Mouse (Mus musculus): ENCODE measurements around the gene Ppp2r3a.

The Ppp2r3a gene

DNA sequence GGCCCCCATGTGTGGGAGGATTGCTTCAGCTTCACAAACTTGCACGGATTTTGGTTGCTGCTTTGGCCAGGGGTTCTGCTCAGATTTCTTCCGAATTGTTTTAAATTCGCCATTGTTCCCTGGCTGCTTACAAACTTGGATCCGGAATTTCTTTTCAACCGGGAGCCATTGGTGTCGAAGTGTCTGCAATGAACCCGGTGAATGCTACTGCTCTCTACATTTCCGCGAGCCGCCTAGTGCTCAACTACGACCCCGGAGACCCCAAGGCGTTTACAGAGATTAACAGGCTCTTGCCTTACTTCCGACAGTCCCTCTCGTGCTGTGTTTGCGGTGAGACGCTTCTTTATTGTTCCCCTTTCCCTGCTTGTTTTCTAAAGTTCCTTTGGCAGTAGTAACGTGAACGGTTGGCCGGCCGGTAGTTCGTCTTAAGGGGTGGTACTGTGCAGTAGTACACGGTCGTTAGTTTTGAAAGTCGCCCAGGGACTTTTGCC lies 176.5 kb downstream of the Ppp2r3a start:
- CTCF ChIA-PET, result no interaction called here

DNA sequence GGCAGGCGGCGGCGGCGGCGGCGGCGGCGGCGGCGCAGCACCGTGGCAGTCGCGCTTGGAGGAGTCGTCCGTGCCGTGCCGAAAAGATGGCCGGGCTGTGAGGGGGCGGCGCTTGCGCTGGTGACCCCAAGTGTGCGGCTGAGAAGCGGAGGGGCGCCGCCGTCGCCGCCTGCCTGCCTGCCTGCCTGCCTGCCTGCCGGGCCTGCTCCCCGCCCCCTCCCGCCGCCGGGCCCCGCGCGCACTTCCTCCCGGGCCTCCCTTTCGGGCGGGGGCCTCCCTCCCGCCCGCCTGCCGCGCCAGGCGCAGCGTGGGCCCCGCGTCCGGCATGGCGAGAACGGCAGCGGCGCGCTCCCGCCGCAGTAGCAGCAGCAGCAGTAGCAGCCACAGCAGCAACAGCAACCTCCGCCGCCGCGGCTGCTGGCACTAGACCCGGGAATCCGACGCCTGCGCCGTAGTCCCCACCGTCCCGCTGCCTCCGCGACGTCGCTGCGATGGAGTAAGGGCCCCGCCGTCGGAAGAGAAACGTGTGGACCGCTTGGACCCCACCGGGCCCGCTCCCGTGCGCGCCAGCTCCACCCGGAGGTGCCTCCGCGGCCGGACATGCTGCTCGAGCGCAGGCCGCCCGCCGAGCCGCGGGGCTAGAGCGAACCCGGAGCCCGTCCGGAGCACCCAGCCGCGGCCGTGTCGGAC lies 177.1 kb downstream of the Ppp2r3a start:
- CTCF ChIA-PET, result no interaction called here

DNA sequence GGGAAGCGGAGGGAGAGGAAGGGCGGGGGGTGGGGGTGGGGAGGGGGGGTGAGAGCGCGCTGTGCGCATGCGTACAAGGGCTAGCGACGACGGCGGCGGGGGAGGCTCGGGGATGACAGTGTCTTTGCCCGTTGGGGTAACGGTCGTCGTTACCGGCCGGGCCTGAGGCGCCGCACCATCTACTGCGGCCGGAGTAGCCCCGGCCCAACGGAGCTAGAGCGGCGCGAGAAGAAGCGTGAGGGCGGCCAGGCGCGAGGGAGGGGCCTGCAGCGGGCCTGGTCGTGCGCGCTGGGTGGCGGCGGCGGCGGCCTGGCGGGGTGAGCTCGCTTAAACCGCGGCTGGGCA lies 177.6 kb downstream of the Ppp2r3a start, which contains the start of gene Msl2:
Gene Msl2, plus strand, starts transcription at position 115 of the 345 bp plus-strand sequence.
- CTCF ChIA-PET, result interaction anchor here (0.6 kb wide), 1 partner anchor 44 kb away, joined by 5 read pairs; no protein-coding TSS in a partner anchor

- CTCF ChIA-PET, result interaction anchor here (0.6 kb wide), 1 partner anchor 43 kb away, joined by 5 read pairs; no protein-coding TSS in a partner anchor
These were observed 178.3 kb downstream of the Ppp2r3a start for GRCm38 (mm10) chr9:101073041-101073986.

GRCm38 (mm10) chr9:101072506-101072905 lies 179.1 kb downstream of the Ppp2r3a start:
- CTCF ChIA-PET, result no interaction called here

DNA sequence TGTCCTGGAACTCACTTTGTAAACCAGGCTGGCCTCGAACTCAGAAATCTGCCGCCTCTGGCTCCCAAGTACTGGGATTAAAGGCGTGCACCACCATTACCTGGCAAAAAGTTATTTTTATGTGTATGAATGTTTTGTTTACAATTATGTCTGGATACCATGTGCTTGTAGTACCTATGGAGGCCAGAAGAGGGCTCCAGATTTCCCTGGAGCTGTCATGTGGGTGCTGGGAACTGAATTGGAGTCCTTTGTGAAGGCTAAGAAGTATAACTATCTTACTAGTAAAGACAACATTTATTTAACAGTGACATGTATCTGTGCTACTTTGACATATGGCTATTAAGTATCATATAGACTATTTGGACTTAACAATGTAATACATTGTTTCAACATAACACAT lies 181.8 kb downstream of the Ppp2r3a start:
- CTCF ChIA-PET, result interaction anchor here (0.7 kb wide), 1 partner anchor 40 kb away, joined by 6 read pairs; no protein-coding TSS in a partner anchor

- CTCF ChIA-PET, result no interaction called here
These were observed 186.5 kb downstream of the Ppp2r3a start for GRCm38 (mm10) chr9:101065076-101065602.

DNA sequence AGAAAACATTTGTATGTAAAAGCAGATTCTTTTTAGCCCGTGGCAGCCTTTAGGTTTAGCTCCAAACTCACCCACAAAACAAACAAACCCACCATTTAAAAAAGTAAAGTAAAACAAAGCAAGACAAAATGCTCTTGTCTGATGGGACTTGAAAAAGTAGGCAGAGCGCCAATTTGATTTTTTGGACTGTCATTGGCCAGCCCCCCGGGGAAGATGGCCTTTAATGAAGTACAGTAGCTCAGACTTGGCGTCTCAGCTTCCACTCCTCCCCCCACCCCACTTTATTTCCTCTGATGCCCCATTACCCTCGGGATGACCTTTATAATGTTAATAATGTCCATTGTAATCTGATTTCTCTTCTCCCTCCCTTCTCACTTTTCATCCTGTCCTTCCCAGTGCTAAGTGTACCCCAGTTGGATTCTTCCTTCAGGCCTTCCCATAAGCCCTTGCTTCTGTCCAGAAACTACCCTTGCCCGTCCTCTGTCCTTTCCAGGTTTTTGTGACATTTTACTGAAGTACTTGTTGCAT lies 189.3 kb downstream of the Ppp2r3a start:
- CTCF ChIA-PET, result interaction anchor here (0.8 kb wide), 1 partner anchor 18 kb away, joined by 7 read pairs; no protein-coding TSS in a partner anchor

- CTCF ChIA-PET, result no interaction called here
These were observed 190.6 kb downstream of the Ppp2r3a start for GRCm38 (mm10) chr9:101061035-101061434.

DNA sequence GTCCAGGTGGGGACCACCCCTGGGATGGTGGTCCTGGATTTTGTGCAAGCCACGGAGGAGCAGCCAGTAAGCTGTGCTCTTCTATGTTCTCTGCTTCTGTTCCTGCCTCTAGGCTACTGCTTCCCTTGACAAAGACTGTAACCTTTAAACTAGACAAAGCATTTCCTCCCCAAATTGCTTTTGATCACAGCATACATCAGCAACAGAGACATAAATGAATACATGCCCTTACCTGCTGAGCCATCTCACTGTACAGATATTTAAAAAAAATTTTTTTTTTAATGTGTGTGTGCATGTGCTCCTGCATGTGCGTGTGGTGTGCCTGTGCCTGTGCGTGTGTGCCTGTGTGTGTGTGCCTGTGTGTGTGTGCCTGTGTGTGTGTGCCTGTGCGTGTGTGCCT lies 194.4 kb downstream of the Ppp2r3a start:
- CTCF ChIA-PET, result no interaction called here

All from spleen, embryonic (tissue).